Mouse (Mus musculus) urinary bladder, postnatal 10 days (tissue): ENCODE data around the gene Git1.

Experiments
- DNase-seq: peaks from one replicate; pipeline ENCODE4 v3.0.0; 2022; ENCODE audit warnings: low spot score

The Git1 gene

GRCm38 (mm10) chr11:77483510-77484255, 9.7 kb upstream of the Git1 start:
- no peak for DNase-seq

GRCm38 (mm10) chr11:77485229-77485628, 8.1 kb upstream of the Git1 start:
- DNase-seq: no peak

DNA sequence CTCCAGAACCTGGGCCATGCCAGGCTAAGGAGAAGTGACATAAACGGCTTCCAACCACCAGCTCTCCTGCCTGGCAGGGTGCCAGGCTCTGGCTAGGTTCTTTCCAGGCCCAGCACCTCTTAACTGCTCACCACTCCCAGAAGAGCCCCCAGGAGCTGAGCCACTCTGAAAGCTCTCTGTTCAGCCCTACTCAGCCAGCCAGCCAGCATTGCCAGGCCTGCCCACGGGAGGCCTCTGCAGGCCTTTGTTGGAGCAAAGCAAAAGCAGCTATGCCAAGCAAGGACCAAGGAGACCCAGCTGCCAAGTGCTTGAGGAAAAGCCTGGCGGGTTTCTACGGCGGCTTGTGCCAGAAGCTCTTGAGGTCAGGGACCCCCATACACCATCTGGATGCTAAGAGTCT, 6.6 kb upstream of the Git1 start:
- no peak for DNase-seq

DNA sequence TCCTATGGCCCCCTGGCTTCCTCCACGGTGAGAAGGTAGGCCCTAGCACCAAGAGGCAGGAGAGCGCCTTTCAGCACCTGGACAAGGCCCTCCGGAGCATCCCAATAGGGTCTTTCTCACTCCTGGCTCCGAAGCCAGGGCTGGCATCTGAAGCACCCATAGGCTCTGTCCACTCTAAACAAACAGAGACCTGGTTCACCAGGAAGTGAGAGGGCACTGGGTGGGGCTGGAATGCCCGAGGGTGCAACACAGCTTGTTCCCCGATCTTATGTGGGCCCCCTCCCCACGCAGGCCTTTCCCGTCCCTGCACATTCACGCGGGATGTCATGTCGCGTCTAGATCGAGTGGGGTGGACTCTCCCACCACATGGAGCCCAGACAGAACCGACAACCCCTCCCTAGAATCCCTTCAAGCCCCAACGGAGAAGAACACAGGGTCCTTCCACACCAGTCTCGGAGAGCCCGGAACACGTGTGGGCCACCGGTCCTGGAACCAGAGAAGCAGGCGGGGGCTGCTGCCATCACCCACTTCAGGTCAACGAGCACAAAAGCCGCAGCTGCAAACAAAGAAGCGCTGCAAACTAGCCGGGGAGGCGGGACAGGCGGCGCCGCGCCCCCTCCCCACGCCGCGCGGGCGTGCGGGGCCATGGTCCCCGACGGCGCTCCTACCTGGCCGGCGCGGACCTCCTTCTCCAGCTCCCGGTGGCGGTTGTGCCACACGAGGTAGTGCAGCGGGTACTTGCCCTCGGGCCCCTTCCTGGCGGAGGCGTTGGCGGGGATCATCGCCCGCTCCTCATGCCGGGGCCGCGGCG, 4.4 kb upstream of the Git1 start:
- no peak for DNase-seq

GRCm38 (mm10) chr11:77489591-77490235, 3.6 kb upstream of the Git1 start, which contains the start of gene Ankrd13b:
Ankrd13b (minus strand) TSS chr11:77489678.
- DNase-seq: no peak

- no peak for DNase-seq
Measured at GRCm38 (mm10) chr11:77490451-77490850, 2.9 kb upstream of the Git1 start.

DNA sequence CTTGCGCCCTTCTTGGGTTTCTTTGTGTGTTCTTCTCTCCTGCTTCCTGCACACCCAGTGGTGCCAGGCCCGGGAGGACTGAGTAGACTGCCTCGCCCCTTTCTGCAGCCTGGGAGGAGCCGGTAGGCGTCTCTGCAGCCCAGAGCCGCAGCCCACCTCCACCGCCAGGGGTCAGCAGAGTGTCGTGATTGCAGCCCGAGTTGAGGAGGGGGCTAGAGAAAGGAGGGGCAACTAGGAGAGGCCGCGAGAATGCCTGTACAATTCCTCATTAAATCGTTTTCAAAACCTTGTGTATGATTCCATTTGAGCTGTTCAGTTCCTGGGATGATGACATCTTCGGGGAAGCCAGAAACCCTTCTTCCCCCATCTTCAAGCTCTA, 2.2 kb upstream of the Git1 start:
- DNase-seq: peak; percentile 84

DNA sequence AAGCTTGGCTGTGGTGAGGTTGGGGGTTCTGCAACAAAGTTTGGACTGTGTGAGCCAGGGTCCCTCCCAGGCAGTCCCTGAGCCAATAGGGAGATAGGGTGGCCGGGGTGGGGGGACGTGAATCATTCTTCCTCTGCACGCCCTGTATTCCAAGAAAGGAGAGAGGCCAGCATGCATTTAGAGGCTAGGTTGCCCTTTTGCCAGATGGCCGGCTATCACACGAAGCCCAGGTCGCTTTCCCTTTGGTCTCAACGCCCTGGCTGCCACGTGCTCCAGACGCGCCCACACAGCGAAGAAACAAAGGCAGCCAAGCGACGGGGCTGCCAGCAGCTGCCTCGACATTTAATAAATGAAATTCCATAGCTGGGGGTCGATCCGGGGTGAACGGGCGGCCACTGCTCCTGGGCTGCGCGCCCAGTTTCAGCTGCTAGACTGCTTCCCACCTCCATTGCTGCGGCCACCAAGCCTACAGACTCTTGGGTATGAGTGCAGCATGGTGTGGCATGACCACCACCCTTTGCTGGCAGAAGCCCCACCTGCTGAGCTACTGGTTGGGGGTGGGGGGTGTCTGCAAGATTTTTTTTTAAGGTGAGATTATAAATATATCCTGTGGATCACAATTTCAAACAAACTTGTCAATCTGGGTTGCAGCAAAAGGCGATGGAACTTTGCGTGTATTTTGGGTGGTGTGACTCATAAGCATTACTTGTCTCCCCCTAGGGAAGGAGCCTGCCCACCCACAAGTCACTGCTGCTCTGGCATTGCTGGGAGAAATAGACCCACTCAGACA, 1.7 kb upstream of the Git1 start:
- DNase-seq: no peak

DNA sequence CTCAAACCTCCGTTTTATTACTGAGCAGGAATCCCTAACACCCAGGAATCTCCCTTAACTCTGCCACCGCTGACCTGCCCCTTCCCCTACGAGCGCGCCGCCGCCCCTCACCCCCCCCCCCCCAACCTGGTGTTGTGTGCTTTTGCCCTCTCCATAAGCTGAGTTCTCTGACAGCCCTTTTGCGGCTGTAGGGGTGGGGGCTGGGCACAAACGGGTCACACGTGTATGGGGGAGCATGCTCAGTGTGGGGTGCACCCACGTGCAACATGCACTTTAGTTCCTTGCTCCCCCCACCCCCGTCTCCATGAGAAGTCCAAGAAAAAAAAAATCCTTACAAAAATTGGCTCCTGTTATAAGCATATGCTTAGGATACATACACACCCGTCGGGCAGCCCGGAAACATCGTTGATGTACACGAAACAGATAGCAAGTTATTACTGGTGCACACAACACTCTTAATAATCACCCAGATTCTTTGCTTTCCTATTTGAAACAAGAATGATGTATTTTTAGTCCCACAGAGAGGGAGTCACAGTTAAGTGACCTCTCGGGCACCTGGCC, 971 bp upstream of the Git1 start:
- DNase-seq: no peak

DNA sequence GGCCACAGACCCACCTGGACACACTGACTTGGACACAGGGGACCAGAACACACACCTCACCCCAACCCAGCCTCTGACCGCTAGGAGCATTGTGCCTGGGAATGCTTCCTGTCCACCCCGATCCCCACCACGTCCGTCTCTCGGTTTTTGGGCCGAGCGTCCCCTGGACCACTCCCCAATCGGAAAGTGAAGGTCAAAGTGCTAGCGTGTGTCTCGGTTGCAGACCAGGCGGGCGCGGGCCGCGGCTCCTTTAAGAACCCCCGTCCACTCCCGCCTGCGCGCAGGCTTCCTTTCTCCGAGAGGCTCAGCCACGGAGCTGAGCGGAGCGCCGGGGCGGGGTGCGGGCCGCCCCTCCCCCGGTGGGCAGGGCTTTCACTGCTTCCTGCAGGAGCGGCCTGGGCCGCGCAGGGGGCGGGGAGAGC, 440 bp upstream of the Git1 start:
- DNase-seq: peak; percentile 56

DNA sequence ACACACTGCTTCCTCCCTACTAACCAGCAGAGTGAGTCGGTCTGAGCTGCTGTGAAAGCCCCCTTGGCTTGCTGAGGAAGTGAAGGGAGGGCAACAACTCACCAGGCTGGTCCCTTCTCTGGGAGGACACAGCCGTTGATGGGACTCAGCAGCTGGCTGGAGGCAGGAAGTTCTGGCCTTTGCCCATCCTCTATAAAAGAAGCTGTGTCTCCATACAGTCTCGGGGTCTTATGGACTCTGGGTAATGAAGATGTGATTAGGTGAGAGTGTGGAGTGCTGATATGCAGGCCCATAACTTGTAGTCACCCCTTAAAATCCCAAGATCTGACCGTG, 948 bp downstream of the Git1 start:
- no peak for DNase-seq

DNA sequence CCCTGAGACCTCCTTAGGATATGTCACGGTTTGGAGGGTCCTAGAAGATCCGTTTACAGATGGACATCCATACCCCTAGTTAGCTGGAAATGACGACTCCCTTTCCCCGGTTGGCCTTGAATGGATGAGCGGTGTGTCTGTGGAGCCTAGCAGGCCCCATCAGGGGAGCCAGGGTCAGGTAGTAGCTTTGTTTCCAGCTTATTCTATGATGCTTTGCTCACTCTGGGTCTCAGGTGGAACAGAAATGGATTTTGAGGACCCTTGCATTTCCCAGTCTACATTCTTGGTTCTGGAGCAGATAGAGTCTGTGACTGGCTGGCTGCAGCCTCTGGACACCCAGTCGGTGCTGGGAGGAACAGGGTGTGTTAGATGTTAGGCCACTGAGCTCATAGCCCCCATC, 1.4 kb downstream of the Git1 start:
- DNase-seq: no peak

GRCm38 (mm10) chr11:77495507-77495906, 2.1 kb downstream of the Git1 start:
- no peak for DNase-seq

DNA sequence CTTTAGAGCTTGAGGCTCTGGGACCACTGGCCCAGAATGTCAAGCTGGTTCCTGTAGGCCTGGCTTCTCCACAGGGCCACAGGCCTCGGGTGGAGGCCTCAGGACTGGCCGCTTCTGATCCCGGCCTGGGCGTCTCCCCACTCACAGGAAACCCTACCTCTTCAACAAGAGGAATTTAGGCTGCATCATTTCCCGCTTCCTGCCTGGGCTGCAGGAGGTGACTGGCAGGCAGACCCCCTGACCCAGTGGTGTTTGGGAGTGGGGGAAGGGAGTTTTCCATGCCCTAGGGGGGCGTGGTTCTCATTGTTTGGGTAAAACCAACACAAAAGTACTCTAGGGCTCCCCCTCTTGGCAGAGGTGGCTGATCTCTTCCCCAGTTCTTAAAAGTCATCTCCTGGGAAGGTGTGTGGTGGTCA, 4.0 kb downstream of the Git1 start:
- DNase-seq: no peak

- DNase-seq: no peak
Measured at GRCm38 (mm10) chr11:77497851-77498250, 4.5 kb downstream of the Git1 start.

GRCm38 (mm10) chr11:77498261-77499139, 5.1 kb downstream of the Git1 start:
- DNase-seq: no peak

GRCm38 (mm10) chr11:77499354-77499753, 6.0 kb downstream of the Git1 start:
- DNase-seq: no peak

GRCm38 (mm10) chr11:77500361-77501325, 7.3 kb downstream of the Git1 start:
- DNase-seq: no peak

- no peak for DNase-seq
Measured at GRCm38 (mm10) chr11:77501392-77501791, 8.0 kb downstream of the Git1 start.

DNA sequence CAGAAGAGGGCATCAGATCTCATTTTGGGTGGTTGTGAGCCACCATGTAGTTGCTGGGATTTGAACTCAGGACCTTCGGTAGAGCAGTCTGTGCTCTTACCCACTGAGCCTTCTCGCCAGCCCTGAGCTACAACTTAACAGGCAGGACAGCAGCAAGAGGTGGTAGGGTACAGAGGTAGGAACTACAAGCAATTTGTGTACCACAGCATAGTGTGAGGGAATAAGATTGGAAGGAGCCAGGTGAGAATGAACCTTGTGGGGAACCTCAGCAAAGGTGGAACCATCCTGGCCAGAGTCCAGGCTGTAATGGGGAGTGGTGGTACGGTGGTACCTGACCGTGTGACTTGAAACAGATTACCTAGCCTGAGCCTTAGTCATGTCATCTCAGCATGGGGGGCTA, 8.6 kb downstream of the Git1 start:
- DNase-seq: no peak
